Mouse (Mus musculus) forebrain, embryonic 16.5 days (tissue): ENCODE results near the gene Trim2. TPM values are rescaled to one million over a fixed set of nuclear protein-coding genes. Genes with fewer than 3 reads are reported as not detected.
A peak's percentile ranks its signal among the peaks of the same experiment; 100 is the strongest.

Experiments used
- ATAC-seq: fragments of 200-750 bp; cut with Nextera tagmentation; 2 replicates; pipeline ENCODE4 v1.8.0; 2017; ENCODE audit warnings: mild to moderate bottlenecking, moderate library complexity
- H3K27ac ChIP-seq: fragments of 300-500 bp; sonication (generic); 2 replicates; pipeline ENCODE4 v1.5.1; 2014; ENCODE audit warnings: low read length, control low read depth
- H3K27me3 ChIP-seq: fragments of 300-500 bp; sonication (generic); replicated peaks from 2 replicates; pipeline ENCODE4 v1.6.1; 2014; ENCODE audit warnings: low read length; ENCODE audit not compliant: control insufficient read depth, insufficient read depth
- H3K36me3 ChIP-seq: fragments of 300-500 bp; sonication (generic); 2 replicates; pipeline ENCODE4 v1.6.1; 2014; ENCODE audit not compliant: control insufficient read depth, insufficient read depth
- H3K4me1 ChIP-seq: fragments of 300-500 bp; sonication (generic); replicated peaks from 2 replicates; pipeline ENCODE4 v1.6.1; 2014; ENCODE audit warnings: low read length; ENCODE audit not compliant: control insufficient read depth, insufficient read depth
- H3K4me2 ChIP-seq: fragments of 300-500 bp; sonication (generic); 2 replicates; pipeline ENCODE4 v1.6.1; 2014; ENCODE audit warnings: mild to moderate bottlenecking, low read length, control low read depth
- H3K4me3 ChIP-seq: fragments of 300-500 bp; sonication (generic); replicated peaks from 2 replicates; pipeline ENCODE4 v1.5.1; 2014; ENCODE audit warnings: mild to moderate bottlenecking, low read length, control low read depth
- H3K9ac ChIP-seq: fragments of 300-500 bp; sonication (generic); replicated peaks from 2 replicates; pipeline ENCODE4 v1.6.1; 2014; ENCODE audit warnings: low read depth, low read length, control low read depth
- H3K9me3 ChIP-seq: fragments of 300-500 bp; sonication (generic); 2 replicates; pipeline ENCODE4 v1.6.1; 2016; ENCODE audit warnings: low read length; ENCODE audit not compliant: control insufficient read depth
- WGBS: fragments of 180-500 bp; shearing (Covaris S2); extraction: QIAGEN DNeasy Blood & Tissue Kit; methylation state at CpG from one replicate; pipeline ENCODE4 v1.1.7; 2014; 5-methylcytosine and 5-hydroxymethylcytosine counted together
- polyA plus RNA-seq: library from polyadenylated mRNA; unstranded; fragments of >200 nt; fragmentation: Nextera tagmentation; extraction: Ambion mirVana; gene quantifications from 2 replicates; pipeline ENCODE4 v1.2.1, GENCODE M21; 2015

Gene Trim2
- polyA plus RNA-seq, 1 experiment from 2014 or later, result 195 TPM

GRCm38 (mm10) chr3:84257989-84258517, 48.6 kb downstream of the Trim2 start:
- Histone ChIP-seq H3K9ac (peak overlapping the region; percentile 96), H3K4me3 (peak overlapping the region; percentile 76), H3K4me1 (peaks cover 63% of the 10 kb centered on the region), H3K4me2 (peak overlapping the region; percentile 66), H3K27me3 (no peaks in the 10 kb centered on the region), H3K9me3 (no peaks in the 10 kb centered on the region), H3K27ac (peak overlapping the region; percentile 97), H3K36me3 (no peaks in the 10 kb centered on the region)
- no peak for ATAC-seq
- whole genome bisulfite sequencing, result 22% methylated on average over 10 of the region's 10 CpGs

DNA sequence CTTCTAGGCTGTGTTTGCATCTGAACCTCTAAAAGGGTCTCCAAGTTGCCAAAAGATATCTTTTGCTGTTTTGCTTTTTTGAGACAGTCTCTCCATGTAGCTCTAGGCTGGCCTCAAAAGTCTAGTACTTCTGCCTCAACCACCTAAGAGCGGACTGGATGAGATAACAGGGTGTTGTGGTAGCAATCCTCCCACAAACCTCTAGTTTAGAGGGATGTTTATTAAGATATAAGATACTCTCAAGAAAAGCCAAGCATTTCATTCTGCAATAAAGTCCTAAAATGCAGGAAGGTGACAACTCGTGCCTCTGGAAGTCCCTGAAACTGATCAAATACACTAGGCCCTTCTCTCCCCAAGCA, 52.2 kb downstream of the Trim2 start:
- Histone ChIP-seq H3K27ac (peak overlapping the region; percentile 94), H3K9ac (no peak overlapping the region), H3K36me3 (peaks cover 2% of the 10 kb centered on the region; the same call in 1 of the 2 replicates), H3K4me1 (peaks cover 57% of the 10 kb centered on the region), H3K4me3 (no peak overlapping the region), H3K27me3 (no peaks in the 10 kb centered on the region), H3K9me3 (no peaks in the 10 kb centered on the region), H3K4me2 (no peak overlapping the region)
- ATAC-seq, result no peak
- WGBS, result 88% methylated on average over 2 of the region's 2 CpGs

GRCm38 (mm10) chr3:84253655-84254519, 52.8 kb downstream of the Trim2 start:
- peaks cover 2% of the 10 kb centered on the region; the same call in 1 of the 2 replicates for H3K36me3 ChIP-seq
- H3K27me3 ChIP-seq, result no peaks in the 10 kb centered on the region
- WGBS, result 6% methylated on average over 9 of the region's 9 CpGs
- peak overlapping the region; percentile 94 for H3K27ac ChIP-seq
- peaks cover 60% of the 10 kb centered on the region for H3K4me1 ChIP-seq
- peak overlapping the region; percentile 14; the same call in 1 of the 2 replicates for H3K4me2 ChIP-seq
- peak overlapping the region; percentile 27; the same call in 1 of the 2 replicates for H3K9ac ChIP-seq
- no peak overlapping the region for H3K4me3 ChIP-seq
- peak; percentile 4; the same call in 1 of the 2 replicates for ATAC-seq
- no peaks in the 10 kb centered on the region for H3K9me3 ChIP-seq

- Histone ChIP-seq H3K27me3 (no peaks in the 10 kb centered on the region), H3K36me3 (peaks cover 2% of the 10 kb centered on the region; the same call in 1 of the 2 replicates), H3K4me2 (peak overlapping the region; percentile 14), H3K27ac (peak overlapping the region; percentile 94), H3K4me1 (peaks cover 64% of the 10 kb centered on the region), H3K4me3 (no peak overlapping the region), H3K9ac (peak overlapping the region; percentile 27), H3K9me3 (no peaks in the 10 kb centered on the region)
- WGBS, result 27% methylated on average over 11 of the region's 11 CpGs
- ATAC-seq, result peak; percentile 96
These were observed 53.7 kb downstream of the Trim2 start for GRCm38 (mm10) chr3:84252776-84253654.

- Histone ChIP-seq H3K9me3 (no peaks in the 10 kb centered on the region), H3K4me1 (peaks cover 61% of the 10 kb centered on the region), H3K9ac (no peak overlapping the region), H3K36me3 (peaks cover 2% of the 10 kb centered on the region; the same call in 1 of the 2 replicates), H3K27me3 (no peaks in the 10 kb centered on the region), H3K4me3 (no peak overlapping the region), H3K27ac (peak overlapping the region; percentile 94), H3K4me2 (no peak overlapping the region)
- 59% methylated on average over 4 of the region's 4 CpGs for WGBS
- no peak for ATAC-seq
These were observed 55.0 kb downstream of the Trim2 start for GRCm38 (mm10) chr3:84251721-84252120.

DNA sequence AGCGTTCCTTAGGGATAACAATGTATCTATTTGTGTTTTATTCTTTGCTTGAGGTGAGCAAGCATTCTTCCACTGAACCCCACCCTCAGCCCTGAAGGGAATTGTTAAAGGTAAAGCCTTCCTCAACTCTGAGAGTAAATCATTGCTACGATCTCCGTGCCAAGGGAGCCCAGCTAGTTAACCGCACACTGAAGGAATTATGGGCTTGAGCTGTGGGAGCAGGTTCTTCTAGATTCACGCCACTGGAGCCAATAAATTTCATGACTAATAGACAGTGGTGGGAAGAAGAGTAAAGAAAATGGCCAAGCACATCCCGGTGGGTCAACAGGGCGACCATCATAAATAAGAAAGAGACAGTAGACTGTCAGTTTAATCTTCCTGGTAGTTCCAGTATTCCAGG, 56.4 kb downstream of the Trim2 start:
- no peak overlapping the region for H3K4me3 ChIP-seq
- peaks cover 58% of the 10 kb centered on the region for H3K4me1 ChIP-seq
- 94% methylated on average over 7 of the region's 7 CpGs for WGBS
- H3K36me3 ChIP-seq, result peaks cover 2% of the 10 kb centered on the region; the same call in 1 of the 2 replicates
- H3K27ac ChIP-seq, result no peak overlapping the region
- no peak for ATAC-seq
- no peak overlapping the region for H3K9ac ChIP-seq
- H3K27me3 ChIP-seq, result no peaks in the 10 kb centered on the region
- H3K4me2 ChIP-seq, result no peak overlapping the region
- no peaks in the 10 kb centered on the region for H3K9me3 ChIP-seq

GRCm38 (mm10) chr3:84247789-84248188, 58.9 kb downstream of the Trim2 start:
- peaks cover 45% of the 10 kb centered on the region for H3K4me1 ChIP-seq
- no peak overlapping the region for H3K4me3 ChIP-seq
- no peaks in the 10 kb centered on the region for H3K9me3 ChIP-seq
- no peak overlapping the region for H3K4me2 ChIP-seq
- peaks cover 2% of the 10 kb centered on the region; the same call in 1 of the 2 replicates for H3K36me3 ChIP-seq
- H3K27me3 ChIP-seq, result no peaks in the 10 kb centered on the region
- no peak overlapping the region for H3K9ac ChIP-seq
- H3K27ac ChIP-seq, result no peak overlapping the region
- WGBS, result 31% methylated on average over 8 of the region's 8 CpGs
- no peak for ATAC-seq

DNA sequence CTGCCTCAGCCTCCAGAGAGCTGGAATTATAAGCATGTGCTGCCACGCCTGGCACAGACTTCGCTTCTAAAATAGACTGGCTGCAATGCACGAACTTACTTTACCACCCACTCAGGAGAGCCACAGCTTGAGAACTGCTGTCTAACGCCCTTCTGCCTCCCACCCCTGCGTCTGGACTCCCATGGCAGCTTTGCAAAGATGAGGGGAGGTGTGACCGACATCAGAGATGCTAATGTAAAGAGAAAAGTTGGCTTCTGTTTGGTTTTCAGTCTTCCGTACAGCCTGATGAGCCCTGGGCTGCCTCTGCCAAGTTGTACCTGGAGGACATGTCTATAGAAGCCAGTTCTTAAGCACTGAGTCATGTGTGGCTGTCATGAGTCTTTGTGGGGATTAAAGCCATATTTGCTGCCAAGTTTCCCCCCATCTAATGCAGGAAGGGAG, 60.2 kb downstream of the Trim2 start:
- 48% methylated on average over 7 of the region's 7 CpGs for WGBS
- H3K4me2 ChIP-seq, result no peak overlapping the region
- H3K27me3 ChIP-seq, result no peaks in the 10 kb centered on the region
- H3K4me3 ChIP-seq, result no peak overlapping the region
- H3K27ac ChIP-seq, result no peak overlapping the region
- peaks cover 41% of the 10 kb centered on the region for H3K4me1 ChIP-seq
- no peak overlapping the region for H3K9ac ChIP-seq
- no peaks in the 10 kb centered on the region for H3K9me3 ChIP-seq
- H3K36me3 ChIP-seq, result peaks cover 2% of the 10 kb centered on the region; the same call in 1 of the 2 replicates
- ATAC-seq, result 0 out of 2 replicates have a peak, but pooled peaks have one; percentile 13
